Mouse (Mus musculus): ENCODE measurements around the gene Pla2g10. TPM values are rescaled to one million over a fixed set of nuclear protein-coding genes. Genes with fewer than 3 reads are reported as not detected.
"Not testable (repeated sequence)": the region's sequence is repeated elsewhere in the genome, so short reads cannot be mapped to it uniquely, and the experiment has no call there.

Pla2g10 gene
- polyA plus RNA-seq (2012; ENCODE audit: insufficient read depth, insufficient read length, missing spikeins) = not detected in 2 replicates

- H3K4me3 ChIP-seq (ENCODE audit: insufficient read depth, low read depth, low read length) = no peak within 1 kb of the TSS
Measured at GRCm38 (mm10) chr16:13730285-13731255, at the start of gene Pla2g10. Pla2g10 (minus strand) TSS chr16:13730983.

GRCm38 (mm10) chr16:13774651-13775050, 43.9 kb upstream of the Pla2g10 start:
- not testable (repeated sequence) for H3K27ac ChIP-seq (replicated peaks; ENCODE audit: low read depth, low read length); H3K4me1 ChIP-seq (ENCODE audit: control insufficient read depth, insufficient read depth, insufficient read length, low read length); H3K4me3 ChIP-seq (ENCODE audit: insufficient read depth, low read depth, low read length)

More at GRCm38 (mm10) chr16:13730285-13731255, at the start of gene Pla2g10:
- Histone ChIP-seq H3K4me1 (ENCODE audit: control insufficient read depth, insufficient read depth, insufficient read length, low read length) (no peaks in the 10 kb centered on the region; the same call in 1 of the 2 replicates), H3K27ac (replicated peaks; ENCODE audit: low read depth, low read length) (no peak within 1 kb of the TSS)

GRCm38 (mm10) chr16:13774011-13774410, 43.2 kb upstream of the Pla2g10 start:
- not testable (repeated sequence) for H3K4me1 ChIP-seq (ENCODE audit: control insufficient read depth, insufficient read depth, insufficient read length, low read length); H3K4me3 ChIP-seq (ENCODE audit: insufficient read depth, low read depth, low read length); H3K27ac ChIP-seq (replicated peaks; ENCODE audit: low read depth, low read length)

- not testable (repeated sequence) for H3K27ac ChIP-seq (replicated peaks; ENCODE audit: low read depth, low read length); H3K4me3 ChIP-seq (ENCODE audit: insufficient read depth, low read depth, low read length)
Measured at GRCm38 (mm10) chr16:13772051-13772450, 41.3 kb upstream of the Pla2g10 start.

GRCm38 (mm10) chr16:13771603-13772002, 40.8 kb upstream of the Pla2g10 start:
- not testable (repeated sequence) for H3K4me1 ChIP-seq (ENCODE audit: control insufficient read depth, insufficient read depth, insufficient read length, low read length); H3K4me3 ChIP-seq (ENCODE audit: insufficient read depth, low read depth, low read length); H3K27ac ChIP-seq (replicated peaks; ENCODE audit: low read depth, low read length)

More at GRCm38 (mm10) chr16:13772051-13772450, 41.3 kb upstream of the Pla2g10 start:
- H3K4me1 ChIP-seq (ENCODE audit: control insufficient read depth, insufficient read depth, insufficient read length, low read length) = not testable (repeated sequence)

- Histone ChIP-seq H3K4me1 (ENCODE audit: control insufficient read depth, insufficient read depth, insufficient read length, low read length) (no peaks in the 10 kb centered on the region), H3K4me3 (ENCODE audit: insufficient read depth, low read depth, low read length) (no peak overlapping the region), H3K27ac (replicated peaks; ENCODE audit: low read depth, low read length) (no peak overlapping the region)
Measured at GRCm38 (mm10) chr16:13766367-13766766, 35.6 kb upstream of the Pla2g10 start.

- H3K27ac ChIP-seq (replicated peaks; ENCODE audit: low read depth, low read length) = no peak overlapping the region
- H3K4me1 ChIP-seq (ENCODE audit: control insufficient read depth, insufficient read depth, insufficient read length, low read length) = no peaks in the 10 kb centered on the region
- H3K4me3 ChIP-seq (ENCODE audit: insufficient read depth, low read depth, low read length) = no peak overlapping the region
Measured at GRCm38 (mm10) chr16:13764519-13764918, 33.7 kb upstream of the Pla2g10 start.

GRCm38 (mm10) chr16:13762807-13763206, 32.0 kb upstream of the Pla2g10 start:
- not testable (repeated sequence) for H3K27ac ChIP-seq (replicated peaks; ENCODE audit: low read depth, low read length); H3K4me3 ChIP-seq (ENCODE audit: insufficient read depth, low read depth, low read length); H3K4me1 ChIP-seq (ENCODE audit: control insufficient read depth, insufficient read depth, insufficient read length, low read length)

GRCm38 (mm10) chr16:13757823-13758222, 27.0 kb upstream of the Pla2g10 start:
- H3K27ac ChIP-seq (replicated peaks; ENCODE audit: low read depth, low read length) = no peak overlapping the region
- no peaks in the 10 kb centered on the region for H3K4me1 ChIP-seq (ENCODE audit: control insufficient read depth, insufficient read depth, insufficient read length, low read length)
- H3K4me3 ChIP-seq (ENCODE audit: insufficient read depth, low read depth, low read length) = no peak overlapping the region

- H3K27ac ChIP-seq (replicated peaks; ENCODE audit: low read depth, low read length) = no peak overlapping the region
- H3K4me1 ChIP-seq (ENCODE audit: control insufficient read depth, insufficient read depth, insufficient read length, low read length) = no peaks in the 10 kb centered on the region
- peak overlapping the region; percentile 92 for H3K4me3 ChIP-seq (ENCODE audit: insufficient read depth, low read depth, low read length)
Measured at GRCm38 (mm10) chr16:13754400-13755190, 23.8 kb upstream of the Pla2g10 start.

GRCm38 (mm10) chr16:13753986-13754385, 23.2 kb upstream of the Pla2g10 start:
- Histone ChIP-seq H3K4me1 (ENCODE audit: control insufficient read depth, insufficient read depth, insufficient read length, low read length) (no peaks in the 10 kb centered on the region), H3K4me3 (ENCODE audit: insufficient read depth, low read depth, low read length) (peak overlapping the region; percentile 42), H3K27ac (replicated peaks; ENCODE audit: low read depth, low read length) (no peak overlapping the region)

GRCm38 (mm10) chr16:13750626-13751025, 19.8 kb upstream of the Pla2g10 start:
- Histone ChIP-seq H3K4me1 (ENCODE audit: control insufficient read depth, insufficient read depth, insufficient read length, low read length) (no peaks in the 10 kb centered on the region), H3K4me3 (ENCODE audit: insufficient read depth, low read depth, low read length) (no peak overlapping the region), H3K27ac (replicated peaks; ENCODE audit: low read depth, low read length) (no peak overlapping the region)

- H3K4me3 ChIP-seq (ENCODE audit: insufficient read depth, low read depth, low read length) = no peak overlapping the region
- H3K4me1 ChIP-seq (ENCODE audit: control insufficient read depth, insufficient read depth, insufficient read length, low read length) = no peaks in the 10 kb centered on the region
- no peak overlapping the region for H3K27ac ChIP-seq (replicated peaks; ENCODE audit: low read depth, low read length)
Measured at GRCm38 (mm10) chr16:13749981-13750380, 19.2 kb upstream of the Pla2g10 start.

- no peak overlapping the region for H3K27ac ChIP-seq (replicated peaks; ENCODE audit: low read depth, low read length)
- H3K4me1 ChIP-seq (ENCODE audit: control insufficient read depth, insufficient read depth, insufficient read length, low read length) = no peaks in the 10 kb centered on the region
- H3K4me3 ChIP-seq (ENCODE audit: insufficient read depth, low read depth, low read length) = no peak overlapping the region
Measured at GRCm38 (mm10) chr16:13749306-13749705, 18.5 kb upstream of the Pla2g10 start.

GRCm38 (mm10) chr16:13748813-13749212, 18.0 kb upstream of the Pla2g10 start:
- not testable (repeated sequence) for H3K27ac ChIP-seq (replicated peaks; ENCODE audit: low read depth, low read length); H3K4me1 ChIP-seq (ENCODE audit: control insufficient read depth, insufficient read depth, insufficient read length, low read length); H3K4me3 ChIP-seq (ENCODE audit: insufficient read depth, low read depth, low read length)

Measured in brown adipose tissue, adult 24 weeks (tissue).